Mouse (Mus musculus) gastrocnemius, adult 2 months (tissue): ENCODE results near the gene Tmprss11d. TPM values are rescaled to one million over a fixed set of nuclear protein-coding genes. Genes with fewer than 3 reads are reported as not detected.
"Not testable (repeated sequence)": the region's sequence is repeated elsewhere in the genome, so short reads cannot be mapped to it uniquely, and the experiment has no call there.

ENCODE experiments used
- DNase-seq: peaks from one replicate; pipeline ENCODE4 v3.0.0; 2022
- H3K27ac ChIP-seq: fragments of 200-600 bp; 2 replicates; pipeline ENCODE4 v1.8.1; 2022; ENCODE audit warnings: mild to moderate bottlenecking
- H3K4me3 ChIP-seq: fragments of 200-600 bp; 2 replicates; pipeline ENCODE4 v1.8.1; 2022; ENCODE audit warnings: mild to moderate bottlenecking, moderate library complexity
- CTCF ChIP-seq: fragments of 200-600 bp; IDR thresholded peaks from 2 replicates; pipeline ENCODE4 v1.8.1; 2022; ENCODE audit warnings: antibody characterized with exemption, mild to moderate bottlenecking, moderate library complexity
- intact Hi-C: fragments of 180-260 bp; cut with DNase I; formaldehyde crosslinking; loops from one replicate; pipeline ENCODE4 v1.15.1; 2025
- long read RNA-seq, 2 experiments: library from polyadenylated mRNA; stranded (forward); transcript quantifications; one replicate each; pipeline ENCODE4 v2.0.0; 2021
- total RNA-seq, 2 experiments: library from RNA; stranded (reverse); gene quantifications; 2 replicates each; pipeline ENCODE4 v1.2.3; 2021

Tmprss11d gene
- total RNA-seq, result not detected
- long read RNA-seq, experiment 1, result 0 reads
- long read RNA-seq, experiment 2, result 0 reads

GRCm38 (mm10) chr5:86373320-86373719 is at the start of gene Tmprss11d:
Tmprss11d (minus strand) TSS chr5:86373420.
- DNase-seq, result no peak
- Histone ChIP-seq H3K27ac (no peak within 1 kb of the TSS), H3K4me3 (no peak within 1 kb of the TSS)
- TF ChIP-seq CTCF, result no peak
- intact Hi-C loops, result no loop called here

- no peak for DNase-seq
- intact Hi-C loops, result no loop called here
- TF ChIP-seq CTCF, result no peak
- H3K27ac ChIP-seq, result no peak overlapping the region
- H3K4me3 ChIP-seq, result no peak overlapping the region
Observed at GRCm38 (mm10) chr5:86421323-86422028, 48.3 kb upstream of the Tmprss11d start.

- DNase-seq, result no peak
- H3K4me3 ChIP-seq, result no peak overlapping the region
- no peak overlapping the region for H3K27ac ChIP-seq
- intact Hi-C loops, result no loop called here
- TF ChIP-seq CTCF, result no peak
Observed at GRCm38 (mm10) chr5:86419494-86419893, 46.3 kb upstream of the Tmprss11d start.

- no peak overlapping the region for H3K27ac ChIP-seq
- no peak for DNase-seq
- intact Hi-C loops, result no loop called here
- H3K4me3 ChIP-seq, result no peak overlapping the region
- TF ChIP-seq CTCF, result no peak
Observed at GRCm38 (mm10) chr5:86414280-86414679, 41.1 kb upstream of the Tmprss11d start.

- TF ChIP-seq CTCF, result peak; percentile 67
- no peak overlapping the region for H3K27ac ChIP-seq
- intact Hi-C loops, result loop anchor here (2.0 kb wide), 1 partner anchor 220 kb away; no protein-coding TSS in a partner anchor
- DNase-seq, result no peak
- no peak overlapping the region for H3K4me3 ChIP-seq
Observed at GRCm38 (mm10) chr5:86410815-86411214, 37.6 kb upstream of the Tmprss11d start.

GRCm38 (mm10) chr5:86407941-86408340 is 34.7 kb upstream of the Tmprss11d start:
- intact Hi-C loops, result no loop called here
- Histone ChIP-seq H3K27ac (no peak overlapping the region), H3K4me3 (no peak overlapping the region)
- TF ChIP-seq CTCF, result no peak
- DNase-seq, result no peak

- intact Hi-C loops, result no loop called here
- Histone ChIP-seq H3K4me3 (no peak overlapping the region), H3K27ac (no peak overlapping the region)
- DNase-seq, result no peak
- TF ChIP-seq CTCF, result no peak
Observed at GRCm38 (mm10) chr5:86407191-86407590, 34.0 kb upstream of the Tmprss11d start.

GRCm38 (mm10) chr5:86359412-86359985 is 13.7 kb downstream of the Tmprss11d start:
- intact Hi-C loops, result no loop called here

GRCm38 (mm10) chr5:86352966-86353365 is 20.3 kb downstream of the Tmprss11d start:
- TF ChIP-seq CTCF, result peak; percentile 51
- no peak for DNase-seq
- intact Hi-C loops, result no loop called here
- no peak overlapping the region for H3K27ac ChIP-seq
- no peak overlapping the region for H3K4me3 ChIP-seq

More at GRCm38 (mm10) chr5:86359412-86359985, 13.7 kb downstream of the Tmprss11d start:
- Histone ChIP-seq H3K4me3 (no peak overlapping the region), H3K27ac (no peak overlapping the region)
- DNase-seq, result no peak
- TF ChIP-seq CTCF, result no peak

GRCm38 (mm10) chr5:86318018-86318956 is 54.9 kb downstream of the Tmprss11d start:
- DNase-seq, H3K27ac ChIP-seq, intact Hi-C loops, H3K4me3 ChIP-seq: not testable (repeated sequence)

- no peak for DNase-seq
- Histone ChIP-seq H3K27ac (no peak overlapping the region), H3K4me3 (no peak overlapping the region)
- TF ChIP-seq CTCF, result no peak
- intact Hi-C loops, result no loop called here
Observed at GRCm38 (mm10) chr5:86306116-86306515, 67.1 kb downstream of the Tmprss11d start.

- no peak for TF ChIP-seq CTCF
- no peak overlapping the region for H3K4me3 ChIP-seq
- no peak overlapping the region for H3K27ac ChIP-seq
- intact Hi-C loops, result no loop called here
- no peak for DNase-seq
Observed at GRCm38 (mm10) chr5:86303877-86304276, 69.3 kb downstream of the Tmprss11d start.

- intact Hi-C loops, result no loop called here
- TF ChIP-seq CTCF, result no peak
- no peak within 1 kb of the TSS for H3K27ac ChIP-seq
- DNase-seq, result no peak
- no peak within 1 kb of the TSS for H3K4me3 ChIP-seq
Observed at GRCm38 (mm10) chr5:86289208-86289607, 84.0 kb downstream of the Tmprss11d start, which contains the start of gene Tmprss11c. Tmprss11c (minus strand) TSS chr5:86289308.

Other genes starting within 250 kb of the Tmprss11d start
- 1 to 10 TPM; 4.9 to 6.6 TPM for gene Uba6, start 200.6 kb downstream of the Tmprss11d start, total RNA-seq
- not detected for gene Gnrhr, start 175.5 kb downstream of the Tmprss11d start, total RNA-seq
- not detected for gene Tmprss11c, start 84.1 kb downstream of the Tmprss11d start, total RNA-seq
- not detected for gene Tmprss11a, start 95.6 kb upstream of the Tmprss11d start, total RNA-seq
- gene Tmprss11g, start 145.2 kb upstream of the Tmprss11d start, total RNA-seq, result not detected